Comparison of ENCODE assay signal across 8 mouse cellular contexts in the genomic region with DNA sequence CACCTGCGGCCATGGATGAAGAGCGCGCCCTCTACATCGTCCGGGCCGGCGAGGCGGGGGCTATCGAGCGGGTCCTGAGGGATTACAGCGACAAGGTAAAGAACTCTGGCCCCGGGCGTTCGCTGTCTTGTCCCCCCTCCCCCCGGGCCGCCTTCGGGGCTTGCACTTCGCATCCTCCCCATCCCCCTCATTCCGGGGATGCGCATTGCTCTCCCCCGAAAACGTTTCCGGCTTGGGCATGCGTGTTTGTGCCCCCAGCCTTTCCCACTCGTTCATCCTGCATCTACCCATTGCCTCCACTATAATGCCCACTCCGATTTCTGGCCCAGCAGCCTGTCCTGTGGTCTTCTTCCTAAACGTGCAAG. TPM values are rescaled to one million over a fixed set of nuclear protein-coding genes. Genes with fewer than 3 reads are reported as not detected.
DNase-seq lines count a peak whose midpoint lies in the region; ATAC-seq lines count a peak whose summit lies in the region.

No protein-coding gene starts in this region.

- ATAC-seq in heart, embryonic 12.5 days (ENCODE audit: insufficient number of reproducible peaks, low FRiP score): peak; percentile 11
- ATAC-seq in hindbrain, embryonic 14.5 days (ENCODE audit: low FRiP score): peak; percentile 47

- H3K4me2 ChIP-seq in heart, embryonic 12.5 days: peak overlapping the region; percentile 79
- H3K4me2 ChIP-seq in hindbrain, embryonic 14.5 days (replicated peaks): peak overlapping the region; percentile 81

- H3K9ac ChIP-seq in heart, embryonic 12.5 days: peak overlapping the region; percentile 94
- H3K9ac ChIP-seq in hindbrain, embryonic 14.5 days: peak overlapping the region; percentile 89

- peak overlapping the region; percentile 96 for H3K27ac ChIP-seq in heart, embryonic 12.5 days (ENCODE audit: poor library complexity, severe bottlenecking)
- H3K27ac ChIP-seq in hindbrain, embryonic 14.5 days: peak overlapping the region; percentile 95

- H3K9me3 ChIP-seq in heart, embryonic 12.5 days (replicated peaks): no peaks in the 10 kb centered on the region
- H3K9me3 ChIP-seq in hindbrain, embryonic 14.5 days (ENCODE audit: control insufficient read depth, low read length): no peaks in the 10 kb centered on the region

- H3K4me3 ChIP-seq in heart, embryonic 12.5 days: peak overlapping the region; percentile 91
- H3K4me3 ChIP-seq in hindbrain, embryonic 14.5 days (replicated peaks; ENCODE audit: low read length): peak overlapping the region; percentile 87

- H3K36me3 ChIP-seq in heart, embryonic 12.5 days: no peaks in the 10 kb centered on the region
- 0 out of 2 replicates have a peak, but pooled peaks cover 3% of the 10 kb centered on the region for H3K36me3 ChIP-seq in hindbrain, embryonic 14.5 days (replicated peaks; ENCODE audit: control insufficient read depth, insufficient read depth)

- peaks cover 12% of the 10 kb centered on the region for H3K4me1 ChIP-seq in heart, embryonic 12.5 days (replicated peaks)
- H3K4me1 ChIP-seq in hindbrain, embryonic 14.5 days (replicated peaks; ENCODE audit: control insufficient read depth, insufficient read depth, low read length): peaks cover 25% of the 10 kb centered on the region

- H3K27me3 ChIP-seq in heart, embryonic 12.5 days (replicated peaks): no peaks in the 10 kb centered on the region
- H3K27me3 ChIP-seq in hindbrain, embryonic 14.5 days (ENCODE audit: control insufficient read depth, insufficient read depth, low read length): no peaks in the 10 kb centered on the region

- WGBS in heart, embryonic 12.5 days: 0% methylated on average over 23 of the region's 27 CpGs
- under 1% methylated on average over 26 of the region's 27 CpGs for WGBS in hindbrain, embryonic 14.5 days

- DNase-seq in heart, adult 11 months: no peak
- peak; percentile 58 to 67 for DNase-seq in thymus, postnatal 10 days (ENCODE audit: low spot score in 2 of 2)
- no peak for DNase-seq in thymus, postnatal 36 days
- peak; percentile 65 for DNase-seq in hindbrain, embryonic 14.5 days (ENCODE audit: low spot score)
- DNase-seq in lung, postnatal 25 days (ENCODE audit: low spot score): peak; percentile 18
- DNase-seq in adipocyte (ENCODE audit: low spot score): no peak
- no peak for DNase-seq in spleen, postnatal 36 days (ENCODE audit: low spot score in 2 of 2)

RNA-seq across cellular contexts. Expression of a gene that starts 0.3 kb away (rescaled TPM):
- polyA plus RNA-seq in heart, embryonic 12.5 days (2016; fragmentation: Nextera tagmentation; extraction: Ambion mirVana): 20.7 and 20.8 TPM in 2 replicates
- 45.6 and 49.4 TPM in 2 replicates for polyA plus RNA-seq in hindbrain, embryonic 14.5 days (2014; fragmentation: Nextera tagmentation; extraction: Ambion mirVana)

Comparison
In these comparisons a context has a peak if more than half of its experiments do, and no peak if none do; other contexts are left out.
1. DNase-seq: peak in thymus, postnatal 10 days (2 of 2), hindbrain, embryonic 14.5 days (single experiment) and lung, postnatal 25 days (single experiment); none in heart, adult 11 months (single experiment), thymus, postnatal 36 days (0 of 2), adipocyte (single experiment) and spleen, postnatal 36 days (0 of 2).